Mouse (Mus musculus) embryonic fibroblast, embryonic 13.5 days (primary cell): Measurements from ENCODE around the gene Lrfn3.

Experiments
- CTCF ChIP-seq: IDR thresholded peaks from 2 replicates; pipeline ENCODE4 v1.5.1; 2011; ENCODE audit warnings: mild to moderate bottlenecking, control low read depth, low read length, moderate library complexity, borderline replicate concordance; ENCODE audit not compliant: insufficient read depth
- POLR2A ChIP-seq: IDR thresholded peaks from 2 replicates; pipeline ENCODE4 v1.6.1; 2011; ENCODE audit warnings: low read depth, mild to moderate bottlenecking, control low read depth, low read length, moderate library complexity

- no peak for TF ChIP-seq POLR2A
- TF ChIP-seq CTCF: no peak
Observed at GRCm38 (mm10) chr7:30402343-30402742, 39.8 kb upstream of the Lrfn3 start.
